Mouse (Mus musculus): ENCODE results near the gene Gm12184. TPM values are rescaled to one million over a fixed set of nuclear protein-coding genes. Genes with fewer than 3 reads are reported as not detected.
A peak's percentile ranks its signal among the peaks of the same experiment; 100 is the strongest.

Gm12184 gene
- total and polyA plus RNA-seq, 2 experiments from 2014 or later, result 1.8 to 2.7 TPM

DNA sequence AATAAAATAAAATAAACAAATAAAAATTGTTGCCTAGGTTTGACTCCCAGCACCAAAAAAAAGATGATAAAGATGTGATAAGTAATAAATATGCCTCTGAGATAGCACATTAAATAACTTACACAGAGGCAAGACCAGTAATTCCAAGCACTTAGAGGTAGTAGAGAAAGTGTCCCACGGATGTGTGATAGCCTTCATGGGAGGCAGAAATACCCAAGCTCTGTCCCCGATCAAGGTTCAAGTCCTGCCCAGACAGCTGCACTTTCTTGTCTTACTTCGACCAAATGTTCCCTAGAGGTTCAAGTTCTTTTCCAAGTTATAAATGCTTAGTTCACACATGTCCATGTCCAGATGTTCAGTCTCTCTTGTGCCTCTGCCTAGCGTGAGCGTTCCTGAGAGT is 37.2 kb downstream of the Gm12184 start:
- H3K9me3 ChIP-seq (replicated peaks; ENCODE audit: control insufficient read depth, low read length), result no peaks in the 10 kb centered on the region
- no peak overlapping the region for H3K4me2 ChIP-seq (ENCODE audit: low read depth, low read length)
- no peak overlapping the region for H3K4me3 ChIP-seq (ENCODE audit: low read depth, low read length)
- no peaks in the 10 kb centered on the region for H3K27me3 ChIP-seq (ENCODE audit: control insufficient read depth, insufficient read depth, low read length)
- peaks cover 2% of the 10 kb centered on the region; the same call in 1 of the 2 replicates for H3K4me1 ChIP-seq (ENCODE audit: control insufficient read depth, insufficient read depth)
- no peak for TF ChIP-seq EP300 (IDR thresholded peaks at IDR 0.05; ENCODE audit: low read depth)
- no peak for TF ChIP-seq CTCF (IDR thresholded peaks at IDR 0.05; ENCODE audit: low read depth)
- no peaks in the 10 kb centered on the region for H3K36me3 ChIP-seq (replicated peaks; ENCODE audit: control insufficient read depth, insufficient read depth, low read length)
- WGBS, result 88% methylated on average over 5 of the region's 5 CpGs
- DNase-seq (ENCODE audit: low spot score), result no peak
- H3K27ac ChIP-seq (ENCODE audit: low read depth), result no peak overlapping the region
- no peak overlapping the region for H3K9ac ChIP-seq (replicated peaks; ENCODE audit: low read depth, low read length)
- no peak for ATAC-seq (ENCODE audit: insufficient read depth, low read depth)

DNA sequence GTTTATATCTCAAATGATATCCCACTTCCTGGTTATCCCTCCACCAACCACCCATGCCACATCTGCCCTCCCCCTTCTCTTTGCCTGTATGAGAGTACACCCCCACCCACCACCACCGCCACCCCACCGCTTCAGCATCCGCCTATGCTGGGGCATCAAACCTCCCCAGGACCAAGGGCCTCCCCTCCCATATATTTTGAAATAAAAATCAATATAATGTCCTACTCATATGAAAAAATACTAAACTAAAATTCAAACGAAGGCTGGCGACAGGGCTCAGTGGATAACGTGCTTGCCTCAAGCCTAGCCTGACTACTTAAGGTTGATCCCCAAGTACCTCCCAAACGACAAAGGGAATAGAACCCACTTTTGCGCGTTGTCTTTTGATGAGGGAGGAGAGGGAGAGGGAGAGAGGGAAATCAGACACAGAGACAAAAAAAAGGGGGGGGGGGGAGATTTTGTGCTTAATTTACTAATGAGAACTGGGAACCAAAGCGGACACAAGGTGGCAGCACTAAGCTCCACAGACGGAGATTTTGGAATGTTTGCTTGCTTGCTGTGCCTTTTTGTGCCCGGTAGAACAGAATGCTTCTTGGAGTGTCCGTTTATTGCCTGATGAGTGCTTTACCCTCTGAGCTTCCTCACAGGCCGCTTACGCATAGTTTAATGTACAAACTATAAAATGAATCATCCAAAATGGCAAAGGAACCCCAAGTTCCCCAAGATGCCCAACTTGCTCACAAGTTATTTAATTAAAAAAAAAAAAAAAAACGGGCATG is 38.0 kb downstream of the Gm12184 start:
- DNase-seq (ENCODE audit: low spot score), result peak; percentile 86
- Histone ChIP-seq H3K4me1 (ENCODE audit: control insufficient read depth, insufficient read depth) (peaks cover 2% of the 10 kb centered on the region; the same call in 1 of the 2 replicates), H3K9ac (replicated peaks; ENCODE audit: low read depth, low read length) (0 out of 2 replicates have a peak overlapping the region, but pooled peaks have one; percentile 7), H3K4me3 (ENCODE audit: low read depth, low read length) (peak overlapping the region; percentile 35), H3K27ac (ENCODE audit: low read depth) (no peak overlapping the region), H3K27me3 (ENCODE audit: control insufficient read depth, insufficient read depth, low read length) (no peaks in the 10 kb centered on the region), H3K4me2 (ENCODE audit: low read depth, low read length) (peak overlapping the region; percentile 59), H3K9me3 (replicated peaks; ENCODE audit: control insufficient read depth, low read length) (no peaks in the 10 kb centered on the region), H3K36me3 (replicated peaks; ENCODE audit: control insufficient read depth, insufficient read depth, low read length) (no peaks in the 10 kb centered on the region)
- ATAC-seq (ENCODE audit: insufficient read depth, low read depth), result peak; percentile 40; the same call in 1 of the 2 replicates
- TF ChIP-seq EP300 (IDR thresholded peaks at IDR 0.05; ENCODE audit: low read depth), result no peak
- peak; percentile 68 for TF ChIP-seq CTCF (IDR thresholded peaks at IDR 0.05; ENCODE audit: low read depth)
- WGBS, result 7% methylated on average over 16 of the region's 16 CpGs

DNA sequence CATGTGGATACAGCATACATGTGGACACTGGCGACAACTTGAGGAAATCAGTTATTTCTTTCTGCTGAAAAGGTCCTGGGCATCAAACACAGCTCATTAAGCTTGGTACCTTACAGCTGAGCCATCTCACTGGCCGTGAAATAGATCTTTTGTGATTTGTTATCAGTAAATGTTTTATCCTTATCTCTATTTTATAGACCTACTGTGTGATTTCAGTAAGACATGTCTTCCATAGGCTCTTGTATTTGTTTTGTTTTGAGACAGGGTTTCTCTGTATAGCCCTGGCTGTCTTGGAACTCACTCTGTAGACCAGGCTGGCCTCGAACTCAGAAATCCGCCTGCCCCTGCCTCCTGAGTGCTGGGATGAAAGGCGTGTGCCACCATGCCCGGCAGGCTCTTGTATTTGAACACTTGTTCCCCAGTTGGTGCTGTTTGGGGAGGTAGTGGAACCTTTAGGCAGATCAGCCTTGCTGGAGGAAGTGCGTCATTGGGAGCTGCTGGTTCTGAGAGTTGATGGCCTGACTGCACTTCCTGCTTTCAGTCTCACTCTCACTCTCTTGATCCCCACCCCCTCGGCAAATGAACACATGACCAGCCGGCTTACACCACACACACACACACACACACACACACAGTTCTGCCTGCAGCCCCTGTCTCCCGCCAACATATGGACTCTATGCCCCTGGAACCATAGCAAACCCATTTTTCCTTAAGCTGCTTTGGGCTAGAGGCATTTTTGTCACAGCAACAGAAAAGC is 38.8 kb downstream of the Gm12184 start:
- peak; percentile 77 for ATAC-seq (ENCODE audit: insufficient read depth, low read depth)

DNA sequence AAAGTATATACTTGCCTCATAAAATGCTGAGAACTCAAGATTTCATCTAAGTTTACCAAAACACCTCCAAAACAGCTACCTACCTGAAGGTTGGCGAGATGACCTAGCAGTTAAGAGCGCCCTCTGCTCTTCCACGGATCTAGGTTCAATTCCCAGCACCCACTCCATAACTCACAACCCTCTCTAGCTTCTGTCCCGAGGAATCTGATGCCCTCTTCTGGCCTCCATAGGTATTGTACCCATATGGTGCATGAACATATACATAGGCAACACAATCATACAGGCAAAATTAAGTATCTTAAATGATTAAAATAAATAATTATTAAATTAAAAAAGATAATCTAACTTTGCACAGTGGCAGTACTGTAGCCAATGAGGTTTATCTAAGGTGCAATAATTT is 44.2 kb downstream of the Gm12184 start:
- TF ChIP-seq EP300 (IDR thresholded peaks at IDR 0.05; ENCODE audit: low read depth) (no peak), CTCF (IDR thresholded peaks at IDR 0.05; ENCODE audit: low read depth) (no peak)
- no peak for ATAC-seq (ENCODE audit: insufficient read depth, low read depth)
- H3K4me2 ChIP-seq (ENCODE audit: low read depth, low read length), result no peak overlapping the region
- no peaks in the 10 kb centered on the region for H3K27me3 ChIP-seq (ENCODE audit: control insufficient read depth, insufficient read depth, low read length)
- H3K27ac ChIP-seq (ENCODE audit: low read depth), result no peak overlapping the region
- no peak overlapping the region for H3K9ac ChIP-seq (replicated peaks; ENCODE audit: low read depth, low read length)
- H3K4me1 ChIP-seq (ENCODE audit: control insufficient read depth, insufficient read depth), result no peaks in the 10 kb centered on the region
- no peaks in the 10 kb centered on the region for H3K36me3 ChIP-seq (replicated peaks; ENCODE audit: control insufficient read depth, insufficient read depth, low read length)
- WGBS, result 79% methylated on average over 4 of the region's 4 CpGs
- DNase-seq (ENCODE audit: low spot score), result no peak
- no peak overlapping the region for H3K4me3 ChIP-seq (ENCODE audit: low read depth, low read length)
- H3K9me3 ChIP-seq (replicated peaks; ENCODE audit: control insufficient read depth, low read length), result no peaks in the 10 kb centered on the region

More for the DNA sequence above, 38.8 kb downstream of the Gm12184 start:
- H3K4me1 ChIP-seq (ENCODE audit: control insufficient read depth, insufficient read depth), result peaks cover 2% of the 10 kb centered on the region; the same call in 1 of the 2 replicates
- peak overlapping the region; percentile 35 for H3K4me3 ChIP-seq (ENCODE audit: low read depth, low read length)
- H3K9me3 ChIP-seq (replicated peaks; ENCODE audit: control insufficient read depth, low read length), result no peaks in the 10 kb centered on the region
- TF ChIP-seq EP300 (IDR thresholded peaks at IDR 0.05; ENCODE audit: low read depth), result no peak
- TF ChIP-seq CTCF (IDR thresholded peaks at IDR 0.05; ENCODE audit: low read depth), result no peak
- 51% methylated on average over 10 of the region's 10 CpGs for WGBS
- peak; percentile 74 for DNase-seq (ENCODE audit: low spot score)
- H3K4me2 ChIP-seq (ENCODE audit: low read depth, low read length), result peak overlapping the region; percentile 59
- no peak overlapping the region for H3K9ac ChIP-seq (replicated peaks; ENCODE audit: low read depth, low read length)
- H3K36me3 ChIP-seq (replicated peaks; ENCODE audit: control insufficient read depth, insufficient read depth, low read length), result no peaks in the 10 kb centered on the region
- no peaks in the 10 kb centered on the region for H3K27me3 ChIP-seq (ENCODE audit: control insufficient read depth, insufficient read depth, low read length)
- no peak overlapping the region for H3K27ac ChIP-seq (ENCODE audit: low read depth)

DNA sequence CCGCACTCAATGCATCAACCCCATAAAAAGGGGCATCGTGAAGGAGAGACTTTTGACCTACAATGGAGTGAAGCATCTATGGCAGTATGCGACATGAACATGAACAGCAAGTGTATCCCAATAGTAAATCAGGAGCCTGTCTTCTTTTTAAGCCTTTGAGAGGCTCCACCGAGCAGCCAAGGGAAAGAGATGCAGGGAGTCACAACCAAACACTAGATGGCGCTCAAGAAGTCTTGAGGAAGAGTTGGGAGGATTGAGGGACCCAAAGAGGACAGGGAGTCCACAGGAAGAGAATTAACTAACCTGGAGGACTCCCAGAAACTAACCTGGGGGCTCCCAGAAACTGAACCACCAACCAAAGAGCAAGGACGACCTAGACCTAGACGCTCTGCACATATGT is 47.0 kb downstream of the Gm12184 start:
- WGBS, result 38% methylated on average over 7 of the region's 7 CpGs
- TF ChIP-seq CTCF (IDR thresholded peaks at IDR 0.05; ENCODE audit: low read depth) (peak; percentile 37), EP300 (IDR thresholded peaks at IDR 0.05; ENCODE audit: low read depth) (no peak)
- Histone ChIP-seq H3K4me2 (ENCODE audit: low read depth, low read length) (no peak overlapping the region), H3K4me3 (ENCODE audit: low read depth, low read length) (no peak overlapping the region), H3K4me1 (ENCODE audit: control insufficient read depth, insufficient read depth) (no peaks in the 10 kb centered on the region), H3K9ac (replicated peaks; ENCODE audit: low read depth, low read length) (no peak overlapping the region), H3K36me3 (replicated peaks; ENCODE audit: control insufficient read depth, insufficient read depth, low read length) (no peaks in the 10 kb centered on the region), H3K27me3 (ENCODE audit: control insufficient read depth, insufficient read depth, low read length) (no peaks in the 10 kb centered on the region), H3K9me3 (replicated peaks; ENCODE audit: control insufficient read depth, low read length) (no peaks in the 10 kb centered on the region), H3K27ac (ENCODE audit: low read depth) (no peak overlapping the region)
- DNase-seq (ENCODE audit: low spot score) (no peak), ATAC-seq (ENCODE audit: insufficient read depth, low read depth) (no peak)

Data from heart, postnatal 0 days (tissue).